Mouse (Mus musculus): ENCODE measurements around the gene Aip.

GRCm38 (mm10) chr19:4164100-4164499 is 38.4 kb upstream of the Aip start:
- TF ChIP-seq CTCF (IDR thresholded peaks at IDR 0.05; ENCODE audit: low read depth) (no peak), EP300 (IDR thresholded peaks at IDR 0.05; ENCODE audit: low read depth) (no peak)

Measured in liver, postnatal 0 days (tissue).